Mouse (Mus musculus) cortical plate, adult 2 months (tissue): ENCODE results near the gene Meis2. TPM values are rescaled to one million over a fixed set of nuclear protein-coding genes. Genes with fewer than 3 reads are reported as not detected.

ENCODE experiments used
- H3K27ac ChIP-seq: fragments of 200-500 bp; 2 replicates; pipeline ENCODE4 v1.5.1; 2012; ENCODE audit warnings: low read length, control low read depth, inconsistent platforms; ENCODE audit not compliant: insufficient read depth
- H3K4me1 ChIP-seq: fragments of 200-500 bp; 2 replicates; pipeline ENCODE4 v1.6.1; 2011; ENCODE audit warnings: low read length; ENCODE audit not compliant: control insufficient read depth, insufficient read depth
- H3K4me3 ChIP-seq: fragments of 200-500 bp; 2 replicates; pipeline ENCODE4 v1.5.1; 2011; ENCODE audit warnings: mild to moderate bottlenecking, low read length, control low read depth; ENCODE audit not compliant: insufficient read depth
- CTCF ChIP-seq: fragments of 200-500 bp; IDR thresholded peaks from 2 replicates; pipeline ENCODE4 v1.5.1; 2011; ENCODE audit warnings: mild to moderate bottlenecking, control low read depth, low read length; ENCODE audit not compliant: insufficient read depth; ENCODE audit errors: extremely low read depth
- POLR2A ChIP-seq: fragments of 200-500 bp; IDR thresholded peaks from 2 replicates; pipeline ENCODE4 v1.6.1; 2011; ENCODE audit warnings: mild to moderate bottlenecking, low read length, control low read depth; ENCODE audit not compliant: insufficient read depth; ENCODE audit errors: extremely low read depth
- polyA plus RNA-seq: library from polyadenylated mRNA; depleted of rRNA; stranded (reverse); fragments of >200 nt; gene quantifications from 2 replicates; pipeline ENCODE4 v1.2.3, GENCODE M21; 2012

The Meis2 gene
- polyA plus RNA-seq, 1 experiment: 86.1 TPM

DNA sequence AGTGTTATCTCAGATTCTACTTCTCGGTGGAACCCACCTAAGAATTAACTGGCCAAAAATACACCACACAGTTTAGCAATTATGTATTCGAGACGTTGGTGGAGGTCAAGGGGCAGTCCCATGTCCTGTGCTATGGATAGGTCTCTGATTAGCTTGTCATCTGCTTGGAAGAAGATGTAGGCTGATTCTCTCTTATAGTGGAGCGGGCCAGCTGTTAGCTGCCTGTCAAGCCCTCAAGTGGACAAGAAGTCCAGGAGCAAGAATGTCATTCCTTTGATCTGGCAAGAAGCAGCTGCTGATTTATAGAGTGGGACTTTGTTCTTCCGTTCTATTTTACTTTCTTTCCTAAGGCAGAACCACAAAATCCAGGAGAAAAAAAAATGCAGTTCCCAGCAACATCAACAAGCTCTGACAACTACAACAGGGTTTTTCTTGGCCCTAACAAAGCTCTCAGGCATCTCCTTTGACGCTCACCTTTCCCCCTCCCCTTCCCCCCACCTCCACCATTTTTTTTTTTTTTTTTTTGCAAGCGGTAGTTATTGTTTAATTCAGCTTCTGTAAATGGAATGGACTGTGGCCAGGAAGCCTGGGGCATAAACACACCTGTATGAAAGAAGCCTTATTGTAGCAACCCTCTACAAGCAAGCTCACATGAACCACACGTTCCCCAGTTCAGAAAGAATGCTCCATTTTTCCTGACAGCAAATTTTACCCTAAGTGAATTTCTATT, 189.7 kb downstream of the Meis2 start:
- TF ChIP-seq CTCF (no peak), POLR2A (no peak)
- H3K4me3 ChIP-seq: no peak overlapping the region
- H3K4me1 ChIP-seq: no peaks in the 10 kb centered on the region
- no peak overlapping the region for H3K27ac ChIP-seq

DNA sequence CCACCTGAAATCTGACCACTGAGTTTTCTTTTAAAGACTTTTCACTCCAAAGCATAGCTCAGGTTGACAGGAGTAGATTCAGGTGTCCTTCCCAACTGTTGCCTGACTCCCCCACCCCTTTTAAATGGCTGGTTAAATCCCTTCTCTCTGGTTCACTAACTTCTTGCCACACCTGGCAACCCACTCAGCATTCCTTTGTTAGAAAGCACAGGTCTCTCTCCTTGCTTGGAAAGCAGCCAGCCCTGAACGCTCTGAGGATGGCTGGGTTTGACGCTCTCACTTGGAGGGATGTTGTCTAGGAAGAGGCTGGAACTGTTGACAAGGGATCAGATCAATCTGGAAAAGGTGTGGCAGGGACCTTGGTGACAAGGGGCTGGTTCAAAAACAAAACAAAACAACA, 192.8 kb downstream of the Meis2 start:
- no peaks in the 10 kb centered on the region for H3K4me1 ChIP-seq

DNA sequence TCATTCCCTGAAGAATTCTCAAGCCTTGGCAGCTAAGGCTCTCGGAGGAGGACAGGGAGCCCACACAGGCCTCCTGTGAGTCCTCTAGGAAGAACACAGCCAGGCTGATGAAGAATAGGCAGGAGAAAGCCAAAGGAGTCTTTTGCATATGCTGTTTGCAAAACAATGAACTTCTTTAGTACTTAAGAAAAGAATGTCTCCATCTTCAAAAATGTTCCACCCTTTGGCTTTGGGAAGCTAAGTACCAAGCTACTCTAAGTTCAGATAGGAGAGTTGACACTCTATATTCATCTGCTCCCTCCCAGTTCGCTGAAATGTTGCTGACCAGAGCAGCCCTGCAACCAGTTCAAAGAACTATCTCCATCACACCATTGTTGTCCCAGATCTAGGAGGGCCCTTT, 195.7 kb downstream of the Meis2 start:
- H3K27ac ChIP-seq: no peak overlapping the region
- no peak overlapping the region for H3K4me3 ChIP-seq
- TF ChIP-seq CTCF: no peak
- TF ChIP-seq POLR2A: no peak
- H3K4me1 ChIP-seq: no peaks in the 10 kb centered on the region

More for the DNA sequence above, 192.8 kb downstream of the Meis2 start:
- TF ChIP-seq POLR2A (no peak), CTCF (no peak)
- Histone ChIP-seq H3K4me3 (no peak overlapping the region), H3K27ac (no peak overlapping the region)

DNA sequence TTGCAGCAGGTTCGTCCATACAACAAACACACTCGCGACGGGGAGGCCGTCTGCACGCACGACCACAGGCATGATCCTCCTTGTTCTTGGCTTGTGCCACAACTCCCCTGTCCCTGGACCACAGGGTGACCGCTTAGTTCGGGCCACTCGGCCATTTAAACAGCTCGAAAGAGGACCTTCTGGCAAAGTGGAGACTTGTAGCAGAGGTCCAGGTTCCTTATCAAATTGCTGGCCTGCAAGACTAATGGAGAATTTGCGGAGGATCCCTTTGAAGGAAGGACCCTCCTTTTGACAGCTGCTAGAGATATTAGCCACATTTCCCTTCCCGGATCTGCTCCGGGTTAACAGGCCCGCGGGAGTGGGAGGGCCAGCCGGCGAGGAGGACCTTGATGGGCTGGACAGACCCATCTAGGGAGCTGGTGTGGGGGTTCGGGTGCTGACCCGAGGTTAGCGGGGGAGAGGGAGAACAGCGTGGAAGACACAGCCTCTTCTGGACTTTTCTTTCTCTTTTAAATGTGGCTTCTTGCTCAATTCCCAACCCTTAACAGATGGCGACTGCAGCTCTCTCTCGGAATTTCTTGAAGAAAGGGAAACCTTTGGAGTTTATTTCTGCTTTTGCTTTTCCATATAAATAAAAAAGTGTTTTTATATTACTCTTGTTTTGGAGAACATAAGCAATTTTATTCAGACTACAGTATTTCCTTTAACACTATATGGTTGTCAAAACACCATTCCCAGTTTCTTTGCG, 204.9 kb downstream of the Meis2 start:
- H3K27ac ChIP-seq: peak overlapping the region; percentile 86; the same call in 1 of the 2 replicates
- TF ChIP-seq POLR2A: no peak
- TF ChIP-seq CTCF: no peak
- no peak overlapping the region; the same call in 1 of the 2 replicates for H3K4me3 ChIP-seq
- H3K4me1 ChIP-seq: 0 out of 2 replicates have a peak, but pooled peaks cover 1% of the 10 kb centered on the region

DNA sequence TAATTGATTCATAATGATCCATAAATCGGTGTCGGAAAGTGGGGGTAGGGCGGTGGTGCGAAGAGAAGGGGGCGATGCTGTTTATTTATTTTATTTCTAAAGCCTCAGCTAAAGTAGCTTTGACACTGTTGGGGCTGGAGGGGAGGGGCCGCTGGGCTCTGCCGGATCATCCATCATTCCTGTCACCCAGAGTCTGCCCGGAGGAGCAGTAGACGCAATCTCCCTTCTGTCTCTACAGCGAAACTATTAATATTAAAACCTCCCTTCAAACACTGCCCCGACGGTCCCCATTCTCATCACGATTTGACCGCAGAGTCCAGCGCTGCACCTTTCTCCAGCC, 205.5 kb downstream of the Meis2 start:
- TF ChIP-seq POLR2A: no peak
- 0 out of 2 replicates have a peak, but pooled peaks cover 1% of the 10 kb centered on the region for H3K4me1 ChIP-seq
- H3K27ac ChIP-seq: no peak overlapping the region
- H3K4me3 ChIP-seq: no peak overlapping the region

DNA sequence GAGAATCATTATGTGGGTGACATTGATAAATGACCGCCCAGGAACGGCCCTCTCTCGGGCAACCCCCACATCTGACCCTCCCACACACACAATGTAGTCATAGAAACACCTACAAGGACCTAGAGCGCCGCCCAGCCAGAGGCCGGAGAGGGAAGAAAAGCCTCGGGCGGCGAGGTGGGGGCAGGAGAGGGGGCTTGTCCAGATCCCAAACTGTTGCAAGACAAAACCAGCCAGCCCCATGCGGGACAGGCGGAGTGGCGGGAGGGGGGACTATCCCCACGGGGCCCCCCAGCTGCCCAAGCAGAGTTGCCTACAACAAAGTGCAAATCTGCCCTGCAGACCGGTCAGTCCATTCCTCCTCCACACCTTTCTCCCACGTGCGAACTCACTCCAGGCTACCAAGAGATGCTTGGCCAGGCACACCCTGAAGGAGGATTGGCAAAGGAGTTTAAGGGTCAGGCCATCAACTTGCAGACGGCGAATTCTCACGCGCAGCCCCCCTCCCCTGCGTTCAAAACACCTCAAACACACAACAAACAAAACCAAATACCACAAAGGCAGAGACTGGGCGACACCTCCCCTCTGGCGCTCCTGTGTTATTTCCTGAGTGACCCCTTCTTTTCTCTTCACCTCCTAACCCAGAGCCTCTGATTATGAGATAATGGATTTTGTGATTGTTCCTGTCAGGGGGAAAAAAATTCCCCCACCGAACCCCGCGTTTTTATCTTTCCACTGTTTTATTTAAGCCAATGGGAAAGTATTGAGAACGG, 206.1 kb downstream of the Meis2 start:
- Histone ChIP-seq H3K4me3 (no peak overlapping the region), H3K27ac (0 out of 2 replicates have a peak overlapping the region, but pooled peaks have one; percentile 8)

DNA sequence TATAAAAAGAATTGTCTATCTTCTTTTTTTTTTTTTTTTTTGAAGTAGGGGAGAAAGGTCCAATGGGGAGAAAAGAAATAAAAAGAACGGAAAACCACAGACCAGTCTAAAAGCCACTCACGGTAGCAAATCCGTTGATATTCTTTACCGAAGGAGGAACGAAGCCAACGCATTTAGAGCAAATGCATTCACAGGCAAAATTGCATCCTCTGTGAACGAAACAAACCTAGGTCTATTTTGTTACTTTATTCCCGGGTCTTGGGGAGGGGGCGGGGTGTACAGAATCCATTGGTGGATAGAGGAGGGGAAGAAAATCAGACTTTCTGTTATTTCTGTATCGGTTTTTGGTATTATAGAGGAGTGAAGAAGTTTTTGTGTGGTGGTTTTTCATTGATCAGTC, 206.7 kb downstream of the Meis2 start:
- Histone ChIP-seq H3K4me3 (no peak overlapping the region), H3K27ac (no peak overlapping the region), H3K4me1 (0 out of 2 replicates have a peak, but pooled peaks cover 1% of the 10 kb centered on the region)
- TF ChIP-seq POLR2A (no peak), CTCF (no peak)

More for the DNA sequence above, 206.1 kb downstream of the Meis2 start:
- TF ChIP-seq CTCF (no peak), POLR2A (no peak)
- H3K4me1 ChIP-seq: 0 out of 2 replicates have a peak, but pooled peaks cover 1% of the 10 kb centered on the region

DNA sequence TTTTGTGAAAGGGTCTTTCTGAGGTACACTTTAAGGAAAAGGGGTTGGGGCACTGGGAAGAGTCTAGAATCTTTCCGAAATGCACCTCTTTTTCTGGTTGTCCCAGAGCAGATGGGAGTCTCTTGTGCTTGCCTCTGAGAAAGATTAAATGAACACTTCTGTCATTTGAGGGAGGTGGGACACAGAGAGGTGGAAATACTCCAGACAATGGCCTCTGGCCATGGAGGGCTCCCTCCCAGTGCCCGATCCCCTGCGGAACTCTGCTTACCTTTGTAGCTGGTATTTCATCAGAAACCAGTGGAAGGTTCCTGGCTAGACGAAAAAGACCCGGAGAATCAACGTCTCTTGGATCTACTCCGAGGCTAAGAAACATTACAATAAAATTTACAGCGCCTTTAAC, 207.4 kb downstream of the Meis2 start:
- TF ChIP-seq CTCF (no peak), POLR2A (no peak)
- no peak overlapping the region for H3K4me3 ChIP-seq
- 0 out of 2 replicates have a peak, but pooled peaks cover 1% of the 10 kb centered on the region for H3K4me1 ChIP-seq
- no peak overlapping the region for H3K27ac ChIP-seq
